Mouse (Mus musculus) liver, embryonic 14.5 days (tissue): ENCODE measurements around the gene Snrnp40.

Experiments used
- CTCF ChIP-seq: IDR thresholded peaks from 2 replicates; pipeline ENCODE4 v1.5.1; 2016; ENCODE audit warnings: antibody characterized with exemption, low read depth, control low read depth
- EP300 ChIP-seq: IDR thresholded peaks from 2 replicates; pipeline ENCODE4 v1.6.1; 2016; ENCODE audit warnings: antibody characterized with exemption, low read depth

- TF ChIP-seq EP300 = no peak
- no peak for TF ChIP-seq CTCF
Measured at GRCm38 (mm10) chr4:130316691-130317090, 43.2 kb upstream of the Snrnp40 start.
